Mouse (Mus musculus) ES-Bruce4 (cell line): Measurements from ENCODE around the gene Spast.
"Not testable (repeated sequence)": the region's sequence is repeated elsewhere in the genome, so short reads cannot be mapped to it uniquely, and the experiment has no call there.

Experiments
- CTCF ChIP-seq: IDR thresholded peaks from one replicate; pipeline ENCODE4 v1.8.1; 2011; ENCODE audit warnings: low read depth, low read length
- EP300 ChIP-seq: IDR thresholded peaks from 2 replicates; pipeline ENCODE4 v1.6.1; 2011; ENCODE audit warnings: low read depth, low read length; ENCODE audit not compliant: insufficient read depth

GRCm38 (mm10) chr17:74328146-74328545, 10.6 kb upstream of the Spast start:
- peak; percentile 50 for TF ChIP-seq CTCF
- TF ChIP-seq EP300, result not testable (repeated sequence)
